Mouse (Mus musculus) gastrocnemius, postnatal 14 days (tissue): ENCODE measurements around the gene Cfap58. TPM values are rescaled to one million over a fixed set of nuclear protein-coding genes. Genes with fewer than 3 reads are reported as not detected.

Experiments
- DNase-seq: peaks from one replicate; pipeline ENCODE4 v3.0.0; 2021; ENCODE audit warnings: mixed read lengths
- intact Hi-C: fragments of 180-260 bp; cut with DNase I; formaldehyde crosslinking; loops from one replicate; pipeline ENCODE4 v1.15.1; 2025; ENCODE audit warnings: low total_unique reads
- total RNA-seq, 2 experiments: library from RNA; stranded (reverse); gene quantifications; 2 replicates each; pipeline ENCODE4 v1.2.3; 2021

Gene Cfap58
- total RNA-seq, 2 experiments from 2014 or later: not detected

DNA sequence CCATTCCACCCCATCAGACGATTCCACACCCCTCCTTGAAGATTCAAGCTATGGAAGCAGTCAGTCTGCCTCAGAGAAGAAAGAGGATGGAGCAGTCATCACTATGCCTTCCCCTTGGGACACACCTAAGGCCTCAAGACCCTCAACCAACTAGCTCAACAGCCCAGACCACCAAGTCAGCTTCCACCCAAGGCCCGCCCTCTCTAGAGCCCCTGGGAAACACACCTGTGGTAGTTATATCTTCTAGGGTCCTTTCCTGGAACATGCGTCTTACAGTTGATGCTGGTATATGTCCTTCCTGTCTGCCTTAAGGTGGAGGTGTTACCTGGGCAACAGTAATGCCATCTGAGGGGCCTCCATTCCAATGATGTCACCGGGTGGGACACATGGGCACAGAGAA lies 23.3 kb upstream of the Cfap58 start:
- DNase-seq: no peak
- intact Hi-C loops: no loop called here

DNA sequence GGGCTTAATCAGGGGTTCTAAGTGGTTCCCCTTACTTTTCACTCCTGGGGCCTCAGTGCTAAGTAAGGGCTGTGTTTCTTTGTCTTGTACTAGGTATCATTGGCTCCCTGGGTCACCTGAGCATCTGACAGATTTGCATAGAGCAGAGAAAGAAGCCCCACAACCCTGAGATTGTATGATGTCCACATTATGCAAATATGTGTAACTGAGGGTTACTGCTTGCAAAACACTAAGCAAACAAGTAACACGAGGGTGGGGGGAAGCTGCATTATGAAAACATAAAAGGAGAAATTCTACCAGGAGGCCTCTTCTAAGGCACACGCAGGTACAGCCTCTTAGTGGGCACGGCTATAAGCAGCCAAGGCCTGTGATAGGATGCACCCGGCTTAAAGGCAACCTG lies 22.2 kb upstream of the Cfap58 start:
- intact Hi-C loops: no loop called here

DNA sequence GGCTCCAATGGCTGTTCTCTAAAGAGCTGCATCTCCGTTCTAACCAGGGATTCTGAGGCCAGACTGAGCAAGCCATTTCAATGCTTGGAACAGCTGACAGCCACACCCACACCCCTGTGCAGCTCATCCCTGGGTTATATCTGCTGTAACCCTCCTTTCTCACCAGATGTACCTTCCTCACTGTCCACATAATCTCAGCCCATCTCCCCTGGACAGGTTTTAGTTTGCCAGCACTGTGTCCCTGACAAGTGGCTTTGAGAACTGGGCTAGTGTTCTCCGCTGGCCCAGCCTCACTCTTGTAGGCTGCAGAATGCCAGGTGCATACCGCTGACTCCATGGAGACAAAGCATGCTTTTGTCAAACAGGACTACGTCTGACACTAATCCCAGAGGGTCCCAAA lies 20.1 kb upstream of the Cfap58 start:
- DNase-seq: no peak
- intact Hi-C loops: no loop called here

More for the DNA sequence above, 22.2 kb upstream of the Cfap58 start:
- DNase-seq: no peak

DNA sequence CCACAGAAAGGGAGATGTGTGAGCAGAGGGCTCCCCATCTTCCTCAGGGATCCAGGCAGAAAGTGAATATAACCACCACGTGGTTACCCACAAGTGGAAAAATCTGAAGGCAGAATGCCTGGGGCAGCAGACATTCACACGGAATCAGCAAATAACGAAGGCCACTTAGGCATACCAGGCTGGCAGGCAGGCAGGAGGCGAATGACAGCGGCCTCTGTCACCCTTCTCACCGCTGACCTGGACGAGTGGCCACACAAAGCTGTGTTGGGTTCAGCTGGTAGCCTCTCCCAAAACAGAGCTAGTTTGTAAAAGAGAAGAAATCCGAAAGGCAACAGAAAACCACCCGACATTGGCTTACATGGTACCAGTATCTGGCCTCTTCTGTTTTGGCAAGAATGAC lies 19.5 kb upstream of the Cfap58 start:
- intact Hi-C loops: no loop called here
- no peak for DNase-seq

DNA sequence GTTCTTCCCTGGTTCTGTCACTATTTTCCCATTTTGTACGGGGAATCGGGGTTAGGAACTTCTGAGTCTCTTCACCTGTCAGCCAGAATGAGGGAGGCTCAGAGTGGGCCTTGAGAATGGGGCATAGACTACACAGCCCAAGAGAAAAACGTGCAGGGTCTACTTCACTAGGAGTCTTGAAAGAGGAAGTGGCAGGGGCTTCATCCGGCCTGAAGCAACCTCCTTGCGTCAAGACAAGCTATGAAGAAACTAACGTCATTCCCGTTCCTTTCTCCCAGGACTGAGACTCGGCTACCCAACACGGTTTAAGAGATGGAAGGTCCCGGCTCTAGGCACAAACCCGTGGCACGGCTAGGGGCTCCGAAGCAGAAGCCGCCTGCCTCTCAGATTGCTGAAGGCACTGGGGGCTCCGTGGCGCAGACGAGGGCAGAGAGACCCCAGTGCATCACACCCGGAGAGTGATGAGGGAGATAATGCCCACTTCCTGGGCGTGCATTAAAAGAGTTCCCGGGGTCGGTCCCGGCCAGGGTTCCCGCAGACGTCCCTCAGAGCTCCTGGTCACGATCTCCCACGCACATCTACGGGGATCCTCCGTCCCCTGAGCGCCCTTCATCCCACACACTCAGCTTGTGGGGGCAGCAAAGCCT lies 18.9 kb upstream of the Cfap58 start:
- intact Hi-C loops: no loop called here
- no peak for DNase-seq

DNA sequence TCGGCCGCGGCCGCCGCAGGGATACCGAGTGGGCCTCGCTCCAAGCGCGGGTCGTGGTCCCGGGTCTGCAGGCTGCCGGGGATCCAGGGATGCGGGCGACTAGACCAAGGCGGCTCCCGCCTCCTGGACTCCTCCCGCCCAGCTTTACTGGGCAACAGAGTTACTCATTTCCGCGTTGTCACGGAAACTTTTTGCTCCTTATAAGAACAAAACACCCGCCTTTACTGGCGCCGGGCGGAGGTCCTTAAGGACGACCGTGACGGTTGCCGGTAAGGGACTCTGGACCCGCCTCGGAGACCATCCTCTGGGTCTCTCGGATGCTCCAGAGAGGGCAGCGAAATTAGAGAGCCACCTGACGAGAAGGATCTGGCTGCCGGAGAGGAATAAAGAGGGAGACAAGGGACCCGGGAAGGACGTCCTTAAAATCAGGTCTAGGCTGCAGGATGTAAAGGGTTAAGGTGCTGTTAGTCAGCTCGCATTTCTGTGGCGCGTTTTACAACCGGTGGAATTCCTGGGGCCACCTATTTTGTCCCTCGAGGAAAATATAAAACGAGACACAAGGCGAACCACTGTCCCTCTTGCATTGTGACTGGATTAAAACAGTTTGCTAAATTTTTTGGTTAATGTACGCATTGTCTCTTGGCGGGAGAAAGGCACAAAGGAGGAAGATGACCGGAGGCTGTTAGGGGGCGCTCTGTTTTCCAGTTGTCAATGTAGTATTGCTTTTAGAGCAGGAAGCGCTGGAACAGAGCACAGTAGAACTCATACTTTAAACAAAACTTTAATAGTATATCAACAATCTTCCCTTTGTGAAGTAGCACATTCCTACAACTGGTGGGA lies 18.1 kb upstream of the Cfap58 start, which contains the start of the genes Cfap43 and Itprip:
Gene Cfap43 (minus strand): TSS at position 162 of the 840 bp plus-strand sequence.
Gene Itprip (minus strand): TSS at position 174 of the 840 bp plus-strand sequence.
- intact Hi-C loops: no loop called here
- peak; percentile 80 for DNase-seq

DNA sequence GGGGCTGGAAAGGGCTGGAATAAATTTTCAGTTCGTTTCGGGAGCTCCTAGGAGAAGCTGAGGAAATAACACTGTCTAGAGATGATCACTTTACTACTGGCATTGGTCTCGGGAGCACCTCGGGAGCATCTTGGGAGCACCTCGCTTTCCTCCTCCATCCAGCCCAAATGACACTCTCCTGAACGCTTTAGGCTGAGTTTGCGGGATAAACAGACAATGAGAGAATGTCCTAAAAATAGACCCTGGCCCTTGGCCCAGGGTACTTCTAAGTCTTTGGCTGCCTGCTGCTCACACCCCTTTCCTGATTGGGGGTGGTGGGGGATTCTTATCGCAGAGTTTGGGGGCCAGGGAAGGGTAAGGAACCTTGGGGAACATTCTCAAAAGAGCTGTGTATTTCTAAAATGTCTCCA lies 17.5 kb upstream of the Cfap58 start:
- DNase-seq: no peak
- intact Hi-C loops: no loop called here

DNA sequence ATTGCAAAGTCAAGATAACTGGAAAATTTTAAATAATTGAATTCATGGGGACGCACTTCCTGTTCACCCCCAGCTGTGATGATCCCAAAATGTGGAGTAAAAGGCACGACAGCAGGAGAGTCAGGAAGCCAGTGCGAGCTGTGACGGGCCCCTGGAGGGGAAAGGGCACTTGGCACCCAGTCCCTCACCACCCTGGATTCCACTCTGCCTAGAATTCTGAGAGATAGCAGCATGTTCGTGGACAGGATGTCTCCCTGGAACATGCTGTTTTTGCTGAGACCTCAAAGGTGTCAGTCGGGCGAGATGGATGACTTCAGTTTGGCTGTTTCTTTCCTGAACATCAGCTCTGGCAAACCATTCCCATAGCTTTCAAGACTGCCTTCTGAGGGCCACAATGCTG lies 11.7 kb upstream of the Cfap58 start:
- no peak for DNase-seq
- intact Hi-C loops: no loop called here

DNA sequence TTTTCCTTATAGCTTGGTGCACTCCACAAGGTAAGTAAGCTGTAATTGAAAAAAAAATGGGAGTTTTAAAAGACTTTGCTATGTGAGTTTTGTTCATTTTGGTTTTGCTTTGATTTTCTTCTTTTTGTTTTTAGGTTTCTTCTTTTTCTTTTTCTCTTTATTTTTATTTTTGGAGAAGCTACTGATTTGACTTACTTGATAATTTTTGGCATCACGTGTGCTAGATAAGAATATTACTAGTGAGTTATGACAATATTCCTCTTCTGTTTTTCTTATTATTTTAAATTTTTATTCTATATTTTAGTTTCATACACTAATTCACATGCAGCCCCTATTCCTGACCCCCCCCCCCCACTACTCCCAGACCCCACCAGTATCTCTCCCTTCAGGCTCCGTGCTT lies 10.4 kb upstream of the Cfap58 start:
- no peak for DNase-seq
- intact Hi-C loops: no loop called here

DNA sequence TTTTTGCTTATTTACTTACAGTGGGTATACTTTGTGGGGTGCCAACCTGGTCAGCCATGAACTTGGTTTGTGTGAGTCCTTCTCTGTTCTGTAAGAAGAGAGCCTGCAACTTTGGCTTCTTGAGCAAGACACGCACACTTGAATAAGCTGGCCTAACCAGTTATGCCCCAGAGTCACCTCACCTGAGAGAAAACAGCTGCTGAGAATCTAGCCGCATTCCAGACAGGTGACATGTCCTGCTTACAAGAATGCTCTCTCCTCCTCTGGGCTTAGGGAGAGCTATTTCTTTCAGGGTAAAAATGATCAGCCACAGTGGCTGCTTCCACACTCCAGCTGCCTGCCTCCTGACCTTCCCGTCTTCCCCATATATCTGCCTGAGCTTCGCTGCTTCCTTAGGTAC lies 8.4 kb upstream of the Cfap58 start:
- DNase-seq: no peak
- intact Hi-C loops: no loop called here

DNA sequence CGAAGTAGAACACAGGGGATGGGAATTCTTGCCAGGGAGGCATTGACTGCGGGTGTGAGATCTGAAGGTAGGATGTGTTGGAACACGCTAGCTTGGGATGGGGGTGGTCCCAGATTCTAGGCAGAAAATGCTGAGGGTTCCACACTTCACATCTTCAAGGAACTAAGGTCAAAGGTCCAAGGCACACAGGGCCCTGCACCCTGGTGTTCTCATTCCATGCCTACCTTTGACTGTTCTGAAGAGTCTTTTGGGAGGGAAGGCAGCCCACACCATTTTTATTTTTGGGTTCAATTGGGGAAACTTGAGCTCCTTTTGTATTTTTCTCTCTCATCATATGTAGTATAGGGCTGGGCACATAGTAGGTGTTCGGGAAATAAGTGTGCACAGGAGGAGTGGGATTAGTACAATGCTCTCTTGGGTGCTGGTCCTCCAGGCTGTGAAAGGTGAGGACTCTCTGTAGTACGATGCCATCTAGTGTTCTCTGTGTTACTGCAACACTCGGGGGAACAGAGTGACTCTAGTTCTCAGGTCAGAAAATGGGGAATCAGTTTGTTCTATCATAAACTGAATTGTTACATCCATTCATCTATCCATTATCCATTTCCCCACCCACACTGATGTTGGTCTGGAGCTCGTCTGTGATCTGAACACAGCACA lies 5.4 kb upstream of the Cfap58 start:
- DNase-seq: no peak

DNA sequence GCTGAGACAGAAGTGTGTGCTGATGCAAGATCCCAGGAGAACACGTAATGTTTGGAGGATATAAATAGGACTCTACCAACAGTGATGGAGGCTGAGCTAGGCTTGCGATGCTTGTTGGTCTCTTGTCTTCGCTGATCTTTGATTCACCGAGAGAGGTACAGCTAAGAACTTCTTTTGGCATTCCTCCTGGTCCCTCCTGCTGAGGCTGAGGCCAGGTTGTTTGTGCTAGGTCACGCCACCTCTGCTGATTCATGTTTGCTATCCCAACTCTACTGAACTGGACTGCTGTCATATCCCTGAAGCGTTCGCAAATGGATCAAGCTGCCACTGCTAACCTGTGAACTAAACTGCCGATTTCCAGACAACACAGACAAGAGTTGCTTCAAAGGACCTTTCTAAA lies 3.3 kb upstream of the Cfap58 start:
- no peak for DNase-seq
- intact Hi-C loops: no loop called here

More for the DNA sequence above, 5.4 kb upstream of the Cfap58 start:
- intact Hi-C loops: loop anchor here (2.0 kb wide), 1 partner anchor 49 kb away; no protein-coding TSS in a partner anchor

DNA sequence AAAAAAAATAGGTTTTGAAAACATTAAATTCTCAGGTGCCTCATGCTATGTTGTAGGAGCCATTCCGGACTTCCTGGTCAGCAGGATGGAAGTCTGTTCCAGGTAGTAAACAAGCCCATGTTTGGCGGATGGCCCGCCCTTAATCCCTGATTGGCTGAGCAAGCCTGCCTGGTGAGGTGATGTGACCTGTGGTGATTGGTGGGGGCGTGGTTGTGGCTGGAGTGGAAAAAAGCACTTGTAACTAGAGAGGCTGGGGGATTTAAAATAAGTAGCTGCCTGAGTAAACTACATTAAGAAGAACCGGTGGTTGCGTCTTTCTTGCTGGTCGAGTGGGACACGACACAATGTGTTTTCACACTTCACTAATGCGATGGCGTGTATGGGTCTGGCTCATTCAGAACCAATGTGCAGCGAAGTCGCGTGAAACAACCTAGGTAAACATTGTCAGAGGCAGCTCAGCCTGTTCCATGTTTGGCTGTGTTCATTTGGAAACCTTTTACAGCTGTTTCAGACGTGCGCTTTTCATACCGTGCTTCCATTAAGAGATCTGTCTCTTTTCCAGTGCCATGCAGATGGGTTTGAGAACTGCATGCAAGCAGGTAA lies 2.7 kb upstream of the Cfap58 start:
- intact Hi-C loops: no loop called here

DNA sequence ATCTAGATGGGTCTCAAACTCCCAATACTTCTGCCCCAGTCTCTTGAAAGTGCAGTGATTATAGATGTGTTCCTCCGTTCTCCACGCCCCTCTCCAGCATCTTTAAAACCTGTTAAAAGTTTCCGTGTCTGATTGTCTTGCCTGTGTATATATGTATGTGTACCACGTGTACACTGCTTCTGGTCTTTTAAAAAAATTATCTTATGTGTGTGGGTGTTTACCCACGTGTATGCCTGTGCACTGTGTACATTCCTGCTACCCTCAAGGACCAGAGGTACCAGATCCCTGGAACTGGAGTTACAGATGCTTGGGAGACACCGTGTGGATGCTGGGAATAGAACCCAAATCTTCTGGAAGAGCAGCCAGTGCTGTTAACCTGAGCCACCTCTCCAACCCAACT lies 1.9 kb upstream of the Cfap58 start:
- intact Hi-C loops: no loop called here
- DNase-seq: no peak

More for the DNA sequence above, 2.7 kb upstream of the Cfap58 start:
- no peak for DNase-seq

DNA sequence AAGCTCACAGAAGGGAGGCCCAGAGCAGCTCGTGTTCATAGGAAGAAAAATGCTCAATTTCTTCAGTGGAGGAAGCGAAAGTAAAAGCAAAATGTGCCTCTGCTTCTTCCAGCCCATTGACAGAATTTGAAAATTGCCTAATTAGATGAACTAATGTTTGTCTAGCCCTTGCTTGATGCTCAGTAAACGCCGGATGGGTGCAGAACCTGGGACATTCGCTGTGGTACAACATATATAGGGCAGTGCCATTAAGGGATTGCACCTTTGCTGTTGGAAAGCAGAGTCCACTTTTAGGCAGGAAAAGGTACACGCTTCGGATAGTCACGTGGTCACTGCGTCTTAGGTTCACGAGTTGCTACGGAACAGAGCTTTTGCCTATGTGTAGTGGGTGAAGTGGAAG lies 985 bp upstream of the Cfap58 start:
- intact Hi-C loops: no loop called here
- no peak for DNase-seq

DNA sequence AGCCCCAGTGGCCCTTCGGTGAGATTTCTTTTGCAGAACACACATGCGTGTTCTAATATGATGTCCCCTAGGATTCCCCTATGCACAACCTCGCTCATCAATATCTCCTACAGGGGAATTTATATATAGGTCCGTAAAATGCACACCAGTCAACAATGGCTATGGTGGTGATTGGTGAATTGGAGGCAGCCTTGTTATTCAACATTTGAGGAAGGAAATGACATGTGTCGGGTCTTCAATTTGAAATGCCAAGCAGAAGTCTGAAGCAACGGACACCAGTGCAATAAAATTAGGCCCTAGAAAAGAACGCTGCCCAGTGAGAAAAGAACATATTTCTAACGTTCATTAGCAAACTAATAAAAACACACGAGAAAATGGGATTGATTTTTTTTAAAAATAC lies 537 bp upstream of the Cfap58 start:
- intact Hi-C loops: no loop called here
- no peak for DNase-seq

DNA sequence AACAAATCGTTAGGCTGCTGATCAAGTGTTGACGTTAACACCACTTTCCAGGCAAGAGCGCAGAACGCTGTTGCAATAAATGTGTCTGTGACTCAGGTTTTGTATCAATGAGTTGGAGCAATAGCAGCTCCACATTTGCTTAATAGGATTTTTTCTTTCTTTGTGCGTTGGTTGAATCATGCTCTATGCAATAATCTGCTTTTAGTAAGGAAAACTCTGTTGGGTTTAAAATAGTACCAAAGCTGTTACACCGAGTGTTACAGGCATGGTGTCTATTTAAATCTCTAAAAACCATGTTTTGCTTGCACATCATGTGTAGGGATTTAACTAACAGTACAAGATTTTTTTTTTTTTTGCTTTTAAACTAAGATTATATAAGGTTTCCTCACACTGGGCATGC lies 1.9 kb downstream of the Cfap58 start:
- intact Hi-C loops: no loop called here
- no peak for DNase-seq

DNA sequence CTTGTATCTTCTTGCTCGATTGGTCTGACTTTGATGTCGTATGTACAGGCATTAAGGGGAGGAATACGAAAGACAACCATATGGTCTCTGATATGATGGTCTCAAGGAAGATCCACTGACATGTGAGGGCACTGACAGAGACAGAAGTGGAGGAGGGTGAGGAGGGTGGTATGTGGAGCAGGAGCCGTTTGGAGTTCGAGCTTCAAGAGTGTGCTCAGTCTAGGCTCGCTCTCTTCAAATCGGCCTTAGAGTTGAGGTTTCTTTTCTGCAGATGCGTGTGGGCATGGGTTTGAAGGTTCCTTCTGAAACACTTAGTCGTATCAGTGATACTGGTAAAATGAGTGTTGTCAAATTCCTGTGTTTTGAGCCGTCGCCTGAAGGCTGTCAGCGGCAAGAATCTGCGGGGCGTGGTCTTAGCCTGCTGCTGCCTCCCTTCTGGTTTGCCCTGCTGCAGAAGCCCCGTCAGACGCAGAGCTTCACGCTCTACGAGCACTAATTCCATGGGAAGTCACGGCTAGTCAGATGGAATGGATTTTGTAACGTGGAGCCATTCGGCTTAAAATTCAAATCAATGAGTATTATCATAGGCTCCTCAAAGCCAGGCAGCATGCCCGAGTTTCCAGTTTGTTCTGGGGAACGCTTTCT lies 9.5 kb downstream of the Cfap58 start:
- no peak for DNase-seq
- intact Hi-C loops: no loop called here

DNA sequence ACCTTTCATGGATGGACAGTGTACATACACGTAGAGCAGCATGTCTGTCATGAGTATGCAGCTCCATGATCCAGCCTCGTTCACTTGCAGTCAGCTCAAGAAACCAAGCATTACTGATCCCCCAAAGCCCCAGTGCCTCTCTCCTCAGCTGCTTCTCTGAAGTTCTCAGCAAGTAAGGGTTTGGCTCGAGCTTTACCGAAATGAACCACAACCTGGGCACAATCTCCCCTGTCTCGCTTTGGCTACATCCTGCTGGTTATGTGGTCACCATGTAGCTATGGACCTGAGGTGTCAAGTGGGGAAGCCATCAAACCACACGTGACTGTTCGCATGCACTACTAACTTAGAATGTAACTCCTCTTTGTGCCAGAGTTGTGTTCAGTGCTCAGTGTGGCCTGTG lies 13.5 kb downstream of the Cfap58 start:
- intact Hi-C loops: no loop called here
- no peak for DNase-seq

DNA sequence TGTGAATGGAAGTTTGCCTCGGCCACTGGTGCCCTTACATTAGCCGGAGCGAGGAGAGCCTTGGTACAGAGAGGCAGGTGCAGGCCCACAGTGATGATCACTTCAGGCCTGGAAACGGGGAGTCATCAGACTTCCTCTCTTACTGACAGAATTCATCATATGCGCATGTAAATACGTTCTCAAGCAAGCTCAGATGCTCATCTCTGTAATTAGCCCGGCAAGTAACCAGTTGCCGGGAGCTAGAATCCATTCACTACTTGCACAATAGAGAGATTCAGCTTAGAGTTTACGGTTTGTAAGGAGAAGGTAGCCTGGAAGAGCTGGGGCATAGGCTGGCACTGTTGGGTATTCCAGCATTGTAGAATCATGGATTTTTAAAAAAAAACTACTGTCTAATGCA lies 15.7 kb downstream of the Cfap58 start:
- intact Hi-C loops: no loop called here
- DNase-seq: no peak
